Mouse (Mus musculus) heart, adult 2 months (tissue): Measurements from ENCODE around the gene Gpat3.

ENCODE experiments used
- CTCF ChIP-seq: fragments of 200-600 bp; IDR thresholded peaks from 2 replicates; pipeline ENCODE4 v1.8.1; 2022; ENCODE audit warnings: antibody characterized with exemption, mild to moderate bottlenecking, moderate library complexity
- EP300 ChIP-seq: fragments of 200-500 bp; IDR thresholded peaks from 2 replicates; pipeline ENCODE4 v1.6.1; 2011; ENCODE audit warnings: low read depth, low read length, control low read depth; ENCODE audit not compliant: insufficient read depth
- POLR2A ChIP-seq: fragments of 200-500 bp; IDR thresholded peaks from 2 replicates; pipeline ENCODE4 v1.6.1; 2011; ENCODE audit warnings: mild to moderate bottlenecking, low read depth, low read length, control low read depth; ENCODE audit not compliant: insufficient read depth

DNA sequence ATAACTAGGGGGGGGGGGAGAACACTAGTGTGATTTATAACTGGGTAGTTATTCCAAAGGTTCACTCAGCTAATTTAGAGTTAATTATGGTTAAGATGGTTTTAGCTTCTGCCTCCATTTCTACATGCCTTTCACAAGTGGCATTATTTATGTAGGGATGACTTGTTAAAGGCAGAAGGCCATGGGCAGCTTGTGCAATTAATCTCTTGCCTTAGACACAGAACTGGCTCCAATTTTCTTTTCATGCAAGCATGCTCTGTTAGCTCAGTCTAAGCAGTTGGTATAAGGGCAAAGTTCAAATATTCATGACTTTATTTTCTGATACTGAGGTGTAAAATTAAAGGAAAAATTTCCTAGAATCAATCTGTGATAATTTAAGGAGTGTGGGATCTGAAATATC is 31.5 kb downstream of the Gpat3 start:
- no peak for TF ChIP-seq CTCF
- no peak for TF ChIP-seq EP300
- TF ChIP-seq POLR2A, result no peak
